Mouse (Mus musculus): ENCODE data around the gene Rubcn. TPM values are rescaled to one million over a fixed set of nuclear protein-coding genes. Genes with fewer than 3 reads are reported as not detected.
A peak's percentile ranks its signal among the peaks of the same experiment; 100 is the strongest.
"Not testable (repeated sequence)": the region's sequence is repeated elsewhere in the genome, so short reads cannot be mapped to it uniquely, and the experiment has no call there.

The Rubcn gene
- polyA plus RNA-seq, 1 experiment from 2014 or later = 19.3 TPM

DNA sequence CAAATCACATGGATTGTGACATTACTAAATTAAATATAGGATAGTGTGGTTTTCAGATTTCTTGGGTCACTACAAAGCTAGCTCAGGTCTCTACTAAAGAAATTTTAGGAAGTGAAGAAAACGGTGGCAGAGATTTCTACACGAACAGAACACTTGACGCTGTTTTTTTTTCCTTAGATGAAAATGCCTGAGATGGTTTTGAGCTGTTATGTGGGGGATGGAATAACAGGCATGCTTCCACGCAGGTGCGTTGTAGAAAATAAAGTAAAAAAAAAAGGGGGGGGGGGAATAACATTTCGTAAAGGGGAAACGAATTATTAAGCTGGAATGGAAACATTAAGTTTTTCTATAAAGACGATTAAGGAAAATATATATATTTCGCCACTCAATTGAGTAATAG, 735 bp downstream of the Rubcn start:
- peak overlapping the region; percentile 96 for H3K4me3 ChIP-seq (ENCODE audit: low read depth, low read length)
- H3K27me3 ChIP-seq (replicated peaks; ENCODE audit: control insufficient read depth, insufficient read depth, low read length) = no peaks in the 10 kb centered on the region
- no peak for ATAC-seq (replicated peaks; ENCODE audit: low FRiP score, low TSS enrichment, low read depth)
- no peak for DNase-seq (ENCODE audit: low spot score)
- H3K9me3 ChIP-seq (ENCODE audit: control insufficient read depth, low read length) = no peaks in the 10 kb centered on the region
- H3K9ac ChIP-seq (ENCODE audit: low read length) = peak overlapping the region; percentile 88
- peak overlapping the region; percentile 87 for H3K4me2 ChIP-seq (ENCODE audit: low read length)
- H3K36me3 ChIP-seq (ENCODE audit: control insufficient read depth, insufficient read depth, low read length) = no peaks in the 10 kb centered on the region
- H3K4me1 ChIP-seq (replicated peaks; ENCODE audit: control insufficient read depth, insufficient read depth, low read length) = peaks cover 11% of the 10 kb centered on the region
- WGBS = 23% methylated on average over 9 of the region's 9 CpGs
- H3K27ac ChIP-seq (ENCODE audit: low read depth) = no peak overlapping the region

DNA sequence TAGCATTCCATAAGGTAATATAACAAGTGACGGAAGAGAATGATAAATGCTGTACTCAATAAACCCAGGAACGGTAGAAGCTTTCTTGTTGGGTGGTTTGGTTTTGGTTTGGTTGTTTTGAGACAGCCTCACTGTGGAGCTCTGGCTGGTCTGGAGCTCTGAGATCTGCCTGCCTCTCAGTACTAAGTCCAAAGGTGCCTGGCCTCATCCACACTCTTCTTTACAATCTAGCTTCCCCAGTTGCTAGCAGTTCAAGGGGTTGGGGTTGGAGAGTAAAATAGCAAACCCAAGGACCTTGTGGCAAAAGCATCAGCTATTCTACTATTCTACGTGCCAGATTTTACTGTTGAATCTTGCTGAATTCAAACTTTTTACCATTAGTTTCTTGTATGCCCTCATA, 1.7 kb downstream of the Rubcn start:
- ATAC-seq (replicated peaks; ENCODE audit: low FRiP score, low TSS enrichment, low read depth) (no peak), DNase-seq (ENCODE audit: low spot score) (no peak)
- no peak overlapping the region for H3K27ac ChIP-seq (ENCODE audit: low read depth)
- no peaks in the 10 kb centered on the region for H3K9me3 ChIP-seq (ENCODE audit: control insufficient read depth, low read length)
- peaks cover 11% of the 10 kb centered on the region for H3K4me1 ChIP-seq (replicated peaks; ENCODE audit: control insufficient read depth, insufficient read depth, low read length)
- H3K4me2 ChIP-seq (ENCODE audit: low read length) = no peak overlapping the region
- WGBS = 87% methylated on average over 3 of the region's 3 CpGs
- no peaks in the 10 kb centered on the region for H3K27me3 ChIP-seq (replicated peaks; ENCODE audit: control insufficient read depth, insufficient read depth, low read length)
- H3K36me3 ChIP-seq (ENCODE audit: control insufficient read depth, insufficient read depth, low read length) = no peaks in the 10 kb centered on the region
- H3K4me3 ChIP-seq (ENCODE audit: low read depth, low read length) = no peak overlapping the region
- no peak overlapping the region for H3K9ac ChIP-seq (ENCODE audit: low read length)

DNA sequence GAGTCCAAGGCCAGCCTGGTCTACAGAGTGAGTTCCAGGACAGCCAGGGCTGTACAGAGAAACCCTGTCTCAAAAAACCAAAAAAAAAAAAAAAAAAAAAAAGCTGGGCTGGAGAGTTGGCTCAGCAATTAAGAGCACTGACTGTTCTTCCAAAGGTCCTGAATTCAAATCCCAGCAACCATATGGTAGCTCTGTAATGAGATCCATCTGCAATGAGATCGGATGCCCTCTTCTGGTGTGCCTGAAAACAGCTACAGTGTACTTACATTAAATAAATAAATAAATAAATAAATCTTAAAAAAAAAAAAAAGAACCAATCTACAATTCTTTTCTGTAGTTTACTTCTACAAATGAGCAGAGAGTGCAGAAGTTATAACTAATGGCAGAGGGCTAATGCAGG, 2.3 kb downstream of the Rubcn start:
- not testable (repeated sequence) for DNase-seq (ENCODE audit: low spot score); H3K27ac ChIP-seq (ENCODE audit: low read depth)
- 50% methylated on average over 1 of the region's 1 CpGs for WGBS

DNA sequence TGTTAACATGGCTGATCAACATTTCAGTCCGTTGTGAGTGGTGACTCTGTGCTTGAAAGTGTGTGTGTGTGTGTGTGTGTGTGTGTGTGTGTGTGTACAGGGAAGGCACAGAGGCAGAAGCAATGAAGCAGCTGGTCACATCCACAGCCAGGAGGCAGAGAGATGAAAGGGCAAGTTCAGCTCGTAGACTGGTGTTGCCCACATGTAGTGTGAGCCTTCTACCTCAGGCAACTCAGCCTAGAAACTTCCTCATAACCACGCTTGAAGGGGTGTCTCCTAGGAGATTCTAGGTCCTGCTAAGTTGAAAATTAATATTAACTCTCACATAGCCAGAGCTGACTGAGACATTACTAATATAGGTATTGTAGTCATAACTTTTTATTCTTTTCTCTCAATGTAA, 4.2 kb downstream of the Rubcn start:
- Histone ChIP-seq H3K36me3 (ENCODE audit: control insufficient read depth, insufficient read depth, low read length) (no peaks in the 10 kb centered on the region), H3K27ac (ENCODE audit: low read depth) (no peak overlapping the region), H3K9me3 (ENCODE audit: control insufficient read depth, low read length) (no peaks in the 10 kb centered on the region), H3K27me3 (replicated peaks; ENCODE audit: control insufficient read depth, insufficient read depth, low read length) (no peaks in the 10 kb centered on the region), H3K4me1 (replicated peaks; ENCODE audit: control insufficient read depth, insufficient read depth, low read length) (0 out of 2 replicates have a peak, but pooled peaks cover 5% of the 10 kb centered on the region), H3K4me3 (ENCODE audit: low read depth, low read length) (no peak overlapping the region), H3K4me2 (ENCODE audit: low read length) (no peak overlapping the region), H3K9ac (ENCODE audit: low read length) (no peak overlapping the region)
- WGBS = 54% methylated on average over 3 of the region's 3 CpGs
- ATAC-seq (replicated peaks; ENCODE audit: low FRiP score, low TSS enrichment, low read depth) (no peak), DNase-seq (ENCODE audit: low spot score) (no peak)

More for the DNA sequence above, 2.3 kb downstream of the Rubcn start:
- H3K27me3 ChIP-seq (replicated peaks; ENCODE audit: control insufficient read depth, insufficient read depth, low read length); H3K9ac ChIP-seq (ENCODE audit: low read length); H3K36me3 ChIP-seq (ENCODE audit: control insufficient read depth, insufficient read depth, low read length); H3K9me3 ChIP-seq (ENCODE audit: control insufficient read depth, low read length); H3K4me2 ChIP-seq (ENCODE audit: low read length); ATAC-seq (replicated peaks; ENCODE audit: low FRiP score, low TSS enrichment, low read depth); H3K4me3 ChIP-seq (ENCODE audit: low read depth, low read length): not testable (repeated sequence)
- H3K4me1 ChIP-seq (replicated peaks; ENCODE audit: control insufficient read depth, insufficient read depth, low read length) = peaks cover 11% of the 10 kb centered on the region

DNA sequence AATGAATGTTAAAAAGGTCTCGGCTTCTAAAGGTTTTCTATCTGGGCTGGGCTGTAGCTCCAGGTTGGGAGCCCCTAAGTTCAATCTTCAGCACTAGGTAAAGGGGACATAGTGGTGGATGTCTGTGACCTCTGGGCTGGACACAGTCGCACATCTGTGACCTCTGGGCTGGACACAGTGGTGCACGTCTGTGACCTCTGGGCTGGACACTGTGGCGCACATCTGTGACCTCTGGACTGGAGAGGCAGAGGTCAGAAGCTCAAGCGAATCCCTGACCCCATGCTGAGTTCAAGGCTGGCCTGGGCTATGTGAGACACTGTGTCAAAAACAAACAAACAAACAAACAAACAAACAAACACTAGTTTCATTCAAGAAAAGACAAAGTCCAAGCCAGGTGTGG, 7.3 kb downstream of the Rubcn start:
- Histone ChIP-seq H3K9ac (ENCODE audit: low read length) (no peak overlapping the region), H3K4me3 (ENCODE audit: low read depth, low read length) (no peak overlapping the region)
- 67% methylated on average over 5 of the region's 5 CpGs for WGBS

DNA sequence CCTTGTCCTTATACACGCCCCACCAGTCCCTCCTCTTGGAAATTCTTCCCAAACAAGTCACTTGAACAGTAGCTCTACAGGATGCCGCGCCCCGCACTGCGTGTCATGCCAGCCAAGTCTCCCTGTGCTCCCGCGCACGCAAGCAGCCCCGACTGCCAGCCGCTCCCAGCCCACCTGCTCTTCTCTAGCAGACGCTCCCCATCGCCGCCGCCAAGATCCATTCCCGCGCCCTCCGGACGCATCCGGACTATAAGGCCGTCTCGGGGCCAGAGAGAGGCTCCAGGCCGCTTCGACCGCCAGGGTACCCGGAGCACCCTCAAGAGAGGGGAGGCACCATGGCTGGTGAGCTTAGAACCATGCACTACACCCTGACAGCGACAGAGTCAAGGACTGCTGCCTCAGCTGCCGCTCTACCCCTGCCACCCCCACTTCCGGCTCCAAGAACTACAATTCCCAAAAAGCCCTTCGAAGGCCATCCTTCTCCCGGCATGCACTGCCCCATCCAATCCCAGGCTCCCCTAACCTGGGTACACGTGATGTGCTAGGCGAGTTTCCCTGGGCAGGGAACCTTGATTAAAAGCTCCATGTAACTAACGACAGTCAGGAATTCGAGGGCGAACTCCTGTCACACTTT, 9.5 kb downstream of the Rubcn start:
- ATAC-seq (replicated peaks; ENCODE audit: low FRiP score, low TSS enrichment, low read depth) (peak; percentile 99), DNase-seq (ENCODE audit: low spot score) (peak; percentile 91)
- Histone ChIP-seq H3K9me3 (ENCODE audit: control insufficient read depth, low read length) (no peaks in the 10 kb centered on the region), H3K9ac (ENCODE audit: low read length) (peak overlapping the region; percentile 43), H3K27ac (ENCODE audit: low read depth) (peak overlapping the region; percentile 19), H3K4me2 (ENCODE audit: low read length) (peak overlapping the region; percentile 70), H3K4me3 (ENCODE audit: low read depth, low read length) (peak overlapping the region; percentile 53), H3K4me1 (replicated peaks; ENCODE audit: control insufficient read depth, insufficient read depth, low read length) (peaks cover 12% of the 10 kb centered on the region), H3K36me3 (ENCODE audit: control insufficient read depth, insufficient read depth, low read length) (no peaks in the 10 kb centered on the region), H3K27me3 (replicated peaks; ENCODE audit: control insufficient read depth, insufficient read depth, low read length) (no peaks in the 10 kb centered on the region)
- WGBS = under 1% methylated on average over 35 of the region's 35 CpGs

More for the DNA sequence above, 7.3 kb downstream of the Rubcn start:
- Histone ChIP-seq H3K27me3 (replicated peaks; ENCODE audit: control insufficient read depth, insufficient read depth, low read length) (no peaks in the 10 kb centered on the region), H3K4me1 (replicated peaks; ENCODE audit: control insufficient read depth, insufficient read depth, low read length) (peaks cover 12% of the 10 kb centered on the region), H3K9me3 (ENCODE audit: control insufficient read depth, low read length) (no peaks in the 10 kb centered on the region), H3K36me3 (ENCODE audit: control insufficient read depth, insufficient read depth, low read length) (no peaks in the 10 kb centered on the region), H3K4me2 (ENCODE audit: low read length) (no peak overlapping the region), H3K27ac (ENCODE audit: low read depth) (no peak overlapping the region)
- ATAC-seq (replicated peaks; ENCODE audit: low FRiP score, low TSS enrichment, low read depth) (no peak), DNase-seq (ENCODE audit: low spot score) (no peak)

DNA sequence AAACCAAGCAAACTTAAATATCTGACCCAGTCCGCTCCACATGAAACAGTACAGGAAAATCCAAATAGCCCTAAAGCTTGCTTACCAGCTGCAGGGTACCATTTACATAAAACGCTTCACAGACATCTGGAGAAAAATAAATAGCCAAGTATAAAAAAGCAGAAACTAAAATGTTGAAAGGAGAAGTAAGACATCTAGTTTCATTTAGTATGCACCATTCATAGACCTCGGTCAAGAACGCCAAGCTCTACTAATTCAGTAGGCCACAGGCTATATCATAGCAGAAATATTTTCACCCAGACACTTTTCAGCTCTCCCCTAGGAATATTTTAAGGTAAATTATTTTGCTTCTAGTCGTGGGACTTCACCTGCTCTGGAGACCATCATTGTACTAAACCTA, 10.9 kb downstream of the Rubcn start:
- Histone ChIP-seq H3K27me3 (replicated peaks; ENCODE audit: control insufficient read depth, insufficient read depth, low read length) (no peaks in the 10 kb centered on the region), H3K9ac (ENCODE audit: low read length) (no peak overlapping the region), H3K4me3 (ENCODE audit: low read depth, low read length) (no peak overlapping the region), H3K36me3 (ENCODE audit: control insufficient read depth, insufficient read depth, low read length) (no peaks in the 10 kb centered on the region), H3K4me1 (replicated peaks; ENCODE audit: control insufficient read depth, insufficient read depth, low read length) (peaks cover 12% of the 10 kb centered on the region), H3K4me2 (ENCODE audit: low read length) (peak overlapping the region; percentile 70), H3K9me3 (ENCODE audit: control insufficient read depth, low read length) (no peaks in the 10 kb centered on the region), H3K27ac (ENCODE audit: low read depth) (no peak overlapping the region)
- 79% methylated on average over 5 of the region's 5 CpGs for WGBS
- ATAC-seq (replicated peaks; ENCODE audit: low FRiP score, low TSS enrichment, low read depth) (no peak), DNase-seq (ENCODE audit: low spot score) (no peak)

DNA sequence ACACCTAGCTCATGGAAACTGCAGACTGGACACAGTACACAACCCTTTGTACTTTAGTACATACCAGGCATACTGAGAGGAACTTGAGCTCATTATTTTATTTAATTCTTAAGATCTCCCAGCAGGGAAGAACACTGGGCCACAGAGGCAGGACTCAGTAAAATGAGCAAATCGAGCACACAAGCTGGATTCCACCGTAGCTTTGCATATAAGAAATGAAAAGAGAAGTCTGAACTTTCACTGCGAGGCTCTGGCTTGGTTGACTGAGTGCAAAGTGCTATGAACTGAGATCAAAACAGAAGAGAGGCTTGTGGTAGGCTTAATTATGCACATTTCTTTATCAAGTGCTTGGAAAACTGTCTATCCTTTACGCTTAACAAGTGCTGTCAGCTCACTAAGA, 12.2 kb downstream of the Rubcn start:
- H3K9ac ChIP-seq (ENCODE audit: low read length) = no peak overlapping the region
- H3K27me3 ChIP-seq (replicated peaks; ENCODE audit: control insufficient read depth, insufficient read depth, low read length) = no peaks in the 10 kb centered on the region
- H3K4me1 ChIP-seq (replicated peaks; ENCODE audit: control insufficient read depth, insufficient read depth, low read length) = peaks cover 12% of the 10 kb centered on the region
- H3K4me2 ChIP-seq (ENCODE audit: low read length) = no peak overlapping the region
- H3K36me3 ChIP-seq (ENCODE audit: control insufficient read depth, insufficient read depth, low read length) = no peaks in the 10 kb centered on the region
- no peak for ATAC-seq (replicated peaks; ENCODE audit: low FRiP score, low TSS enrichment, low read depth)
- H3K4me3 ChIP-seq (ENCODE audit: low read depth, low read length) = no peak overlapping the region
- H3K9me3 ChIP-seq (ENCODE audit: control insufficient read depth, low read length) = no peaks in the 10 kb centered on the region
- WGBS = 92% methylated on average over 4 of the region's 4 CpGs
- no peak for DNase-seq (ENCODE audit: low spot score)
- H3K27ac ChIP-seq (ENCODE audit: low read depth) = no peak overlapping the region

DNA sequence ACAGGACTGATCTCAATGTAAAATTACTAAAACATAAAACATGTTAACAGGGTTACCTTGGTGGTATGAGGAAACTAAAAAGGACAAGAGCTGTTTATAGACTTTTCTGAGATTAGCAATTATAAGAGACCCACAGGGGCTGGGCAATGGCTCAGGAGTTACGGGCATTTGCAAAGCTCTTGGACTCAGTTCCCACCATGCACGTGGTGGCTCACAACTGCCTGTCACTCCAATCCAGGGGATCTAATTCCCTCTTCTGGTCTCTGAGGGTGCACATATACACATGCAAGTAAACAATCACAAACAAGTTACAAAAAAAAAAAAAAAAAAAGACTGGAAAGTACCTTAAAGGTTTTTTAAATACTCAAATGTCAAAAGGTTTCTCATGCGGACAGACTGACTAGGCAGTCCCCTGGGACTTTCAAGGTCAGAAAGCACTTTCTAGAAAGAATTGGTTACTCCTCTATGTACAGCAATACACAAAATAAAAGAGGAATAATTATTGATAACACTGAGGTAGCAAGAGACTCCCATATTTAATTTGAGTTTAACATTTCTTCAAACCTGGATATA, 15.7 kb downstream of the Rubcn start:
- no peaks in the 10 kb centered on the region for H3K36me3 ChIP-seq (ENCODE audit: control insufficient read depth, insufficient read depth, low read length)
- H3K4me1 ChIP-seq (replicated peaks; ENCODE audit: control insufficient read depth, insufficient read depth, low read length) = peaks cover 6% of the 10 kb centered on the region; the same call in 1 of the 2 replicates
- no peak overlapping the region for H3K4me3 ChIP-seq (ENCODE audit: low read depth, low read length)
- H3K9ac ChIP-seq (ENCODE audit: low read length) = no peak overlapping the region
- no peaks in the 10 kb centered on the region for H3K27me3 ChIP-seq (replicated peaks; ENCODE audit: control insufficient read depth, insufficient read depth, low read length)
- 89% methylated on average over 3 of the region's 3 CpGs for WGBS
- no peak overlapping the region for H3K4me2 ChIP-seq (ENCODE audit: low read length)
- no peak overlapping the region for H3K27ac ChIP-seq (ENCODE audit: low read depth)
- no peaks in the 10 kb centered on the region for H3K9me3 ChIP-seq (ENCODE audit: control insufficient read depth, low read length)
- DNase-seq (ENCODE audit: low spot score) (no peak), ATAC-seq (replicated peaks; ENCODE audit: low FRiP score, low TSS enrichment, low read depth) (no peak)

All from intestine, embryonic 14.5 days (tissue).